Mouse (Mus musculus): Measurements from ENCODE around the gene Zswim5.

- TF ChIP-seq CTCF (IDR thresholded peaks at IDR 0.05; ENCODE audit: control insufficient read depth, insufficient read depth, insufficient replicate concordance, low read depth, low read length) (no peak), POLR2A (IDR thresholded peaks at IDR 0.05; ENCODE audit: control insufficient read depth, low read depth, low read length) (no peak)
These were observed 127.5 kb downstream of the Zswim5 start for GRCm38 (mm10) chr4:117004649-117005048.
